Mouse (Mus musculus) cerebellum, postnatal 14 days (tissue): ENCODE data around the gene Mycbp2.

Experiments used
- DNase-seq, 2 experiments: peaks; one replicate each; pipeline ENCODE4 v3.0.0; 2021; ENCODE audit warnings: mixed read lengths in 2 of 2

Gene Mycbp2

GRCm38 (mm10) chr14:103070790-103071189 is 275.8 kb downstream of the Mycbp2 start:
- DNase-seq, result peak in 1 of 2 experiments; percentile 37

GRCm38 (mm10) chr14:103069864-103070611 is 276.6 kb downstream of the Mycbp2 start, which contains the start of gene Cln5:
TSS of gene Cln5 (plus strand) at chr14:103070216.
- peak; percentile 94 to 95 for DNase-seq

GRCm38 (mm10) chr14:103069465-103069863 is 277.1 kb downstream of the Mycbp2 start:
- no peak for DNase-seq

- peak; percentile 89 to 91 for DNase-seq
Observed at GRCm38 (mm10) chr14:103065294-103066167, 281.1 kb downstream of the Mycbp2 start.
